8 mouse cellular contexts compared by ENCODE assay signal in genomic region chr11:104232141-104233061, GRCm38 (mm10). TPM values are rescaled to one million over a fixed set of nuclear protein-coding genes. Genes with fewer than 3 reads are reported as not detected.
DNase-seq lines count a peak whose midpoint lies in the region; ATAC-seq and TF ChIP-seq lines count a peak whose summit lies in the region.

No protein-coding gene starts in this region.

- peak overlapping the region; percentile 99 for H3K4me2 ChIP-seq in embryonic facial prominence, embryonic 14.5 days (ENCODE audit: low read depth, low read length)
- H3K4me2 ChIP-seq in lung, embryonic 14.5 days: peak overlapping the region; percentile 99

- peak overlapping the region; percentile 88 for H3K4me3 ChIP-seq in E14TG2a.4 (replicated peaks; ENCODE audit: low read length)
- H3K4me3 ChIP-seq in embryonic facial prominence, embryonic 14.5 days (ENCODE audit: low read depth, low read length): peak overlapping the region; percentile 63
- peak overlapping the region; percentile 52 for H3K4me3 ChIP-seq in lung, embryonic 14.5 days (ENCODE audit: low read depth, low read length)

- no peak for TF ChIP-seq CTCF in E14TG2a.4 (conservative IDR thresholded peaks at IDR 0.05; ENCODE audit: low read length)
- no peak for TF ChIP-seq CTCF in lung, embryonic 14.5 days (IDR thresholded peaks at IDR 0.05; ENCODE audit: low read depth)

- H3K9ac ChIP-seq in embryonic facial prominence, embryonic 14.5 days (ENCODE audit: low read depth, low read length): peak overlapping the region; percentile 76
- H3K9ac ChIP-seq in lung, embryonic 14.5 days: no peak overlapping the region

- WGBS in embryonic facial prominence, embryonic 14.5 days: 1% methylated on average over 44 of the region's 72 CpGs
- WGBS in lung, embryonic 14.5 days: under 1% methylated on average over 69 of the region's 72 CpGs

- peak overlapping the region; percentile 15; the same call in 1 of the 2 replicates for H3K27ac ChIP-seq in embryonic facial prominence, embryonic 14.5 days (replicated peaks; ENCODE audit: low read depth, low read length)
- H3K27ac ChIP-seq in lung, embryonic 14.5 days (ENCODE audit: low read depth): no peak overlapping the region

- H3K9me3 ChIP-seq in E14TG2a.4 (ENCODE audit: low read length): no peaks in the 10 kb centered on the region
- no peaks in the 10 kb centered on the region for H3K9me3 ChIP-seq in embryonic facial prominence, embryonic 14.5 days (ENCODE audit: control insufficient read depth, low read length)
- H3K9me3 ChIP-seq in lung, embryonic 14.5 days (ENCODE audit: low read depth, low read length): no peaks in the 10 kb centered on the region

- peaks cover 44% of the 10 kb centered on the region for H3K4me1 ChIP-seq in E14TG2a.4 (replicated peaks; ENCODE audit: low read depth, low read length)
- H3K4me1 ChIP-seq in embryonic facial prominence, embryonic 14.5 days (ENCODE audit: control insufficient read depth, insufficient read depth, low read length): peaks cover 11% of the 10 kb centered on the region
- H3K4me1 ChIP-seq in lung, embryonic 14.5 days (ENCODE audit: insufficient read depth): no peaks in the 10 kb centered on the region

- 0 out of 2 replicates have a peak, but pooled peaks have one; percentile 8 for ATAC-seq in embryonic facial prominence, embryonic 14.5 days (ENCODE audit: low read depth)
- ATAC-seq in lung, embryonic 14.5 days (ENCODE audit: insufficient read depth): peak; percentile 19; the same call in 1 of the 2 replicates

- H3K27me3 ChIP-seq in E14TG2a.4 (ENCODE audit: insufficient read depth, low read length): peaks cover 61% of the 10 kb centered on the region
- peaks cover 60% of the 10 kb centered on the region for H3K27me3 ChIP-seq in embryonic facial prominence, embryonic 14.5 days (replicated peaks; ENCODE audit: control insufficient read depth, insufficient read depth, low read length)
- H3K27me3 ChIP-seq in lung, embryonic 14.5 days (ENCODE audit: insufficient read depth, low read length): peaks cover 60% of the 10 kb centered on the region

- no peaks in the 10 kb centered on the region for H3K36me3 ChIP-seq in E14TG2a.4 (ENCODE audit: insufficient read depth, low read length)
- no peaks in the 10 kb centered on the region for H3K36me3 ChIP-seq in embryonic facial prominence, embryonic 14.5 days (ENCODE audit: control insufficient read depth, insufficient read depth, low read length)
- no peaks in the 10 kb centered on the region for H3K36me3 ChIP-seq in lung, embryonic 14.5 days (ENCODE audit: insufficient read depth)

- intact Hi-C loops in heart, postnatal 14 days (cut with DNase I): loop anchor here (10.0 kb wide), 1 partner anchor 212 kb away; no protein-coding TSS in a partner anchor

- peak; percentile 55 for DNase-seq in adrenal gland, postnatal 25 days
- no peak for DNase-seq in embryonic facial prominence, embryonic 14.5 days (ENCODE audit: low spot score)
- DNase-seq in heart, postnatal 14 days: peak; percentile 33 to 39
- DNase-seq in layer of hippocampus, adult 18-20 months (ENCODE audit: low spot score in 2 of 2): peak; percentile 69 to 78
- peak; percentile 19 for DNase-seq in lung, embryonic 14.5 days
- peak; percentile 71 to 76 for DNase-seq in right cerebral cortex, adult 2 months (ENCODE audit: low spot score in 2 of 2)
- DNase-seq in ovary, adult 18-20 months (ENCODE audit: low spot score): no peak

RNA-seq across cellular contexts. Expression of gene Mapt, which starts 1.2 kb away (rescaled TPM):
- 142 and 169 TPM in 2 replicates for total RNA-seq in adrenal gland, postnatal 25 days (2021)
- 26.5 and 27.2 TPM in 2 replicates for polyA plus RNA-seq in embryonic facial prominence, embryonic 14.5 days (2014; fragmentation: Nextera tagmentation; extraction: Ambion mirVana)
- total RNA-seq in heart, postnatal 14 days (2021): 10 to 100 TPM; 51.5 to 54.4 TPM
- total RNA-seq in layer of hippocampus, adult 18-20 months (2021): 100 to 1,000 TPM; 329 to 337 TPM
- 2.5 and 4.1 TPM in 2 replicates for polyA plus RNA-seq in lung, embryonic 14.5 days (2014; fragmentation: Nextera tagmentation; extraction: Ambion mirVana)

RNA-seq across cellular contexts. Expression of gene Sppl2c, which starts 46.3 kb away (rescaled TPM):
- not detected in 2 replicates for total RNA-seq in adrenal gland, postnatal 25 days (2021)
- polyA plus RNA-seq in embryonic facial prominence, embryonic 14.5 days (2014; fragmentation: Nextera tagmentation; extraction: Ambion mirVana): not detected in 2 replicates
- not detected for total RNA-seq in heart, postnatal 14 days (2021)
- total RNA-seq in layer of hippocampus, adult 18-20 months (2021): not detected
- not detected in 2 replicates for polyA plus RNA-seq in lung, embryonic 14.5 days (2014; fragmentation: Nextera tagmentation; extraction: Ambion mirVana)

Comparison
In these comparisons a context has a peak if more than half of its experiments do, and no peak if none do; other contexts are left out.
1. DNase-seq: peak in adrenal gland, postnatal 25 days (single experiment), heart, postnatal 14 days (2 of 2), layer of hippocampus, adult 18-20 months (2 of 2), lung, embryonic 14.5 days (single experiment) and right cerebral cortex, adult 2 months (2 of 2); none in embryonic facial prominence, embryonic 14.5 days (single experiment) and ovary, adult 18-20 months (single experiment).
2. Peak in every context shown above with its lines, with median percentiles within 50 percentile points of each other: H3K4me3 ChIP-seq.